Mouse (Mus musculus) cortical plate, adult 2 months (tissue): ENCODE measurements around the gene Olfr617.

Experiments used
- CTCF ChIP-seq: fragments of 200-500 bp; IDR thresholded peaks from 2 replicates; pipeline ENCODE4 v1.5.1; 2011; ENCODE audit warnings: mild to moderate bottlenecking, control low read depth, low read length; ENCODE audit not compliant: insufficient read depth; ENCODE audit errors: extremely low read depth
- POLR2A ChIP-seq: fragments of 200-500 bp; IDR thresholded peaks from 2 replicates; pipeline ENCODE4 v1.6.1; 2011; ENCODE audit warnings: mild to moderate bottlenecking, low read length, control low read depth; ENCODE audit not compliant: insufficient read depth; ENCODE audit errors: extremely low read depth

DNA sequence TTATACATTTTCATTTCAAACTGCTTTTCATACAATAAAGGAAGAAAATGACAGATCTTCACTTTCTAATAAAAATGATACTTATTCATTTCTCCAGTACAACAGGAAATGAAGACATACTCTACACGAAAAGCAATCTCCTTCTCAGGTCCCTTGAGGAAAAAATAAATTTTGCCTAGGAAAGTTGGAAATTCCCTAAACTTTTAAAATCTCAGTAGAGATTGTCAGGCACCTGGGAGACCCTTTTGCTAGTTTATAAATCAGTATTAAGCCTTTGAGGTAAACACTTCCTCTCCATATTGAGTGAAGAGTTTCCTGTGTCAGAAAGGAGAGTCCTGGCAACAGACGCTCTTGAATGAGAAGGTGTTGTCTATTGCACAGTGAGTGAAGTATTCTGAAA lies 25.1 kb upstream of the Olfr617 start, which contains the start of gene Olfr613:
- no peak for TF ChIP-seq POLR2A
- TF ChIP-seq CTCF: no peak
